Mouse (Mus musculus) embryonic facial prominence, embryonic 11.5 days (tissue): Measurements from ENCODE around the gene Cd200r3. TPM values are rescaled to one million over a fixed set of nuclear protein-coding genes. Genes with fewer than 3 reads are reported as not detected.

Experiments used
- ATAC-seq: fragments of 200-750 bp; cut with Nextera tagmentation; replicated peaks from 2 replicates; pipeline ENCODE4 v1.8.0; 2017; ENCODE audit warnings: low read depth; ENCODE audit not compliant: insufficient number of reproducible peaks, low FRiP score, low TSS enrichment
- DNase-seq: peaks from one replicate; pipeline ENCODE4 v3.0.0-alpha.2; 2015; ENCODE audit warnings: low spot score
- H3K27ac ChIP-seq: fragments of 300-500 bp; sonication (generic); replicated peaks from 2 replicates; pipeline ENCODE4 v1.5.1; 2014; ENCODE audit warnings: mild to moderate bottlenecking, low read depth, low read length, control low read depth
- H3K27me3 ChIP-seq: fragments of 300-500 bp; sonication (generic); 2 replicates; pipeline ENCODE4 v1.6.1; 2014; ENCODE audit warnings: mild to moderate bottlenecking, low read length, moderate library complexity, mixed read lengths; ENCODE audit not compliant: control insufficient read depth, insufficient read depth
- H3K36me3 ChIP-seq: fragments of 300-500 bp; sonication (generic); replicated peaks from 2 replicates; pipeline ENCODE4 v1.6.1; 2014; ENCODE audit warnings: low read depth, mild to moderate bottlenecking, low read length, moderate library complexity, mixed read lengths; ENCODE audit not compliant: control insufficient read depth, insufficient read depth
- H3K4me1 ChIP-seq: fragments of 300-500 bp; sonication (generic); 2 replicates; pipeline ENCODE4 v1.6.1; 2014; ENCODE audit warnings: low read length, mixed read lengths; ENCODE audit not compliant: control insufficient read depth, insufficient read depth
- H3K4me2 ChIP-seq: fragments of 300-500 bp; sonication (generic); 2 replicates; pipeline ENCODE4 v1.6.1; 2014; ENCODE audit warnings: low read depth, mild to moderate bottlenecking, control low read depth, low read length, moderate library complexity
- H3K4me3 ChIP-seq: fragments of 300-500 bp; sonication (generic); 2 replicates; pipeline ENCODE4 v1.5.1; 2014; ENCODE audit warnings: low read depth, low read length, control low read depth
- H3K9ac ChIP-seq: fragments of 300-500 bp; sonication (generic); replicated peaks from 2 replicates; pipeline ENCODE4 v1.6.1; 2014; ENCODE audit warnings: mild to moderate bottlenecking, control low read depth, low read length
- H3K9me3 ChIP-seq: fragments of 300-500 bp; sonication (generic); replicated peaks from 2 replicates; pipeline ENCODE4 v1.6.1; 2016; ENCODE audit warnings: mild to moderate bottlenecking, low read length, inconsistent platforms, mixed read lengths; ENCODE audit not compliant: control insufficient read depth
- WGBS: fragments of 180-500 bp; shearing (Covaris S2); extraction: QIAGEN DNeasy Blood & Tissue Kit; methylation state at CpG from one replicate; pipeline ENCODE4 v1.1.7; 2014; 5-methylcytosine and 5-hydroxymethylcytosine counted together
- polyA plus RNA-seq: library from polyadenylated mRNA; unstranded; fragments of >200 nt; fragmentation: Nextera tagmentation; extraction: Ambion mirVana; gene quantifications from 2 replicates; pipeline ENCODE4 v1.2.1, GENCODE M21; 2014

Cd200r3 gene
- polyA plus RNA-seq: not detected in 2 replicates

DNA sequence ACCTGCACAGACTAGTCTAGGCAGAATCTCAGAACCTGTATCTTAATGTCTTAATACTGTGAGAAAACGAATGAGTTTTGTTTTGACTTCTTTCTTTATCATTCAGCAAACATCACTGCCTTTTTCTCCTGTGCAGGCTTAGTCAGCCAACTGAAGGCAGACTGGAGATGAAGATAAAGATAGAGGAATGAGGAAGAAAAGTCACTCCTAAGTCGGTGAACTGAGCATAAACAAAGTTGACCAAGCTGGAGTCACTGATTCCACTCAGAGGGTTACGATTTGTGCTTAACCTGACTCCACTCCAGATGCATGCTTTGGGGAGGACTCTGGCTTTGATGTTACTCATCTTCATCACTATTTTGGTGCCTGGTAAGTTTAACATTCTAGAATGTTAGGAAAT is at the start of gene Cd200r3:
TSS of gene Cd200r3 (plus strand) at position 211 of the 400 bp plus-strand sequence.
- WGBS: 70% methylated on average over 3 of the region's 3 CpGs
- no peaks in the 10 kb centered on the region for H3K9me3 ChIP-seq
- H3K27ac ChIP-seq: no peak within 1 kb of the TSS
- H3K4me3 ChIP-seq: no peak within 1 kb of the TSS
- no peaks in the 10 kb centered on the region for H3K27me3 ChIP-seq
- ATAC-seq (no peak), DNase-seq (no peak)
- H3K4me1 ChIP-seq: no peaks in the 10 kb centered on the region
- no peak within 1 kb of the TSS for H3K4me2 ChIP-seq
- H3K9ac ChIP-seq: no peak within 1 kb of the TSS
- H3K36me3 ChIP-seq: no peaks in the 10 kb centered on the region

GRCm38 (mm10) chr16:44932016-44932415 is 11.5 kb upstream of the Cd200r3 start:
- Histone ChIP-seq H3K4me3 (no peak overlapping the region), H3K9ac (no peak overlapping the region), H3K36me3 (no peaks in the 10 kb centered on the region), H3K27me3 (no peaks in the 10 kb centered on the region), H3K4me1 (no peaks in the 10 kb centered on the region), H3K9me3 (no peaks in the 10 kb centered on the region), H3K4me2 (no peak overlapping the region), H3K27ac (no peak overlapping the region)
- 91% methylated on average over 1 of the region's 1 CpGs for WGBS
- no peak for ATAC-seq
- DNase-seq: no peak

DNA sequence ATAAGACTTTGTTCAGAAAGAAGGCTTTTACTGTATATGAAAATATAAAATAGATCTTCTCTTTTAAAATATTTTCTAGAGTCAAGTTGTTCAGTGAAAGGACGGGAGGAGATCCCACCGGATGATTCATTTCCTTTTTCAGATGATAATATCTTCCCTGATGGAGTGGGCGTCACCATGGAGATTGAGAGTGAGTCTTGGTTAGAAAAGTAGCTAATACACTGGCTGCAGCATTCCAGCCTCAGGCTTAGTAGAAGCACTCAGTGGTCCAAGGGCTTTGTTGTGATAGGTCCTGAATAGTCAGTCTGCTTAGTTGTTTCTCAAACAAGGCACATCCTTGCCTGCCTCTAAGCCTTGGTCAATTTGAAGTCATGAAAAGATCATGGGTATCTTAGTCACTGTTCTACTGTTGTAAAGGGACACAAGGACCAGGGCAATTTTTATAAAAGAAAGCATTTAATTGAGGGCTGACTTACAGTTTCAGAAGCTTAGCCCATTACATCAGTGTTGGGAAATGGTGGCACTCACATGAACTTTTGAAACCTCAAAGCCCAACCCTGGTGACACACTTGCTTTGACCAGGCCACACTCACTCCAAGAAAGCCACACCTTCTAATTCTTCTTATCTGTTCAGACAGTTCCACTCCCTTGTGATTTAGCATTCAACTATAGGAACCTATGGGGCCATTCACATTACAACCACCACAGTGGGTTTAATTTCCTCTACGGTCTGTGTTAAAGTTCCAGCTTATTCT is 8.1 kb downstream of the Cd200r3 start:
- Histone ChIP-seq H3K9me3 (no peaks in the 10 kb centered on the region), H3K4me3 (no peak overlapping the region), H3K4me1 (no peaks in the 10 kb centered on the region), H3K36me3 (no peaks in the 10 kb centered on the region), H3K4me2 (no peak overlapping the region), H3K9ac (no peak overlapping the region), H3K27ac (no peak overlapping the region), H3K27me3 (no peaks in the 10 kb centered on the region)
- WGBS: 73% methylated on average over 4 of the region's 4 CpGs
- ATAC-seq (no peak), DNase-seq (no peak)

DNA sequence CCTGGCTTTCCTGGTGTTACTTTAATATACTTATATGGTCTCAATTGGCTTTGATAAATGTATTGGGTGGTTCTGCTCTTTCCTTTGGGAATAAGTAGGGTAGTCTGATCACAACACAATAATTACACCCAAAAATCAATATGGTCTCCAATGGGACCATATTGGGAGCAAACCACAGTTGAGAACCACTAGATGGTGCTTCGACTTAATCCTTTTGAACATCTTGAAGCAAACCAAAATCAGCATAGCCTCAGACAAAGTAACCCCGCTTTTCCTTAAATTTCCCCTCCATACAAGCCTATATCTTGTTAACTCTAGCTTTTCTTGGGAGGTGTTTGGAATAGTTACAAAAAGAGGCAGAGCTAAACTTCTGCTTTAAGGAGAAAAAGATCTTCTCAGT is 18.8 kb downstream of the Cd200r3 start:
- no peak overlapping the region for H3K9ac ChIP-seq
- H3K9me3 ChIP-seq: no peaks in the 10 kb centered on the region
- no peak overlapping the region for H3K4me2 ChIP-seq
- no peak for DNase-seq
- H3K27ac ChIP-seq: no peak overlapping the region
- no peaks in the 10 kb centered on the region for H3K36me3 ChIP-seq
- 92% methylated on average over 2 of the region's 2 CpGs for WGBS
- H3K4me3 ChIP-seq: no peak overlapping the region
- ATAC-seq: no peak
- H3K27me3 ChIP-seq: no peaks in the 10 kb centered on the region
- H3K4me1 ChIP-seq: no peaks in the 10 kb centered on the region

GRCm38 (mm10) chr16:44962777-44963176 is 19.3 kb downstream of the Cd200r3 start:
- Histone ChIP-seq H3K9ac (no peak overlapping the region), H3K27me3 (no peaks in the 10 kb centered on the region), H3K36me3 (no peaks in the 10 kb centered on the region), H3K4me1 (no peaks in the 10 kb centered on the region), H3K27ac (no peak overlapping the region), H3K9me3 (no peaks in the 10 kb centered on the region), H3K4me2 (no peak overlapping the region), H3K4me3 (no peak overlapping the region)
- DNase-seq (no peak), ATAC-seq (no peak)
- 90% methylated on average over 2 of the region's 2 CpGs for WGBS

DNA sequence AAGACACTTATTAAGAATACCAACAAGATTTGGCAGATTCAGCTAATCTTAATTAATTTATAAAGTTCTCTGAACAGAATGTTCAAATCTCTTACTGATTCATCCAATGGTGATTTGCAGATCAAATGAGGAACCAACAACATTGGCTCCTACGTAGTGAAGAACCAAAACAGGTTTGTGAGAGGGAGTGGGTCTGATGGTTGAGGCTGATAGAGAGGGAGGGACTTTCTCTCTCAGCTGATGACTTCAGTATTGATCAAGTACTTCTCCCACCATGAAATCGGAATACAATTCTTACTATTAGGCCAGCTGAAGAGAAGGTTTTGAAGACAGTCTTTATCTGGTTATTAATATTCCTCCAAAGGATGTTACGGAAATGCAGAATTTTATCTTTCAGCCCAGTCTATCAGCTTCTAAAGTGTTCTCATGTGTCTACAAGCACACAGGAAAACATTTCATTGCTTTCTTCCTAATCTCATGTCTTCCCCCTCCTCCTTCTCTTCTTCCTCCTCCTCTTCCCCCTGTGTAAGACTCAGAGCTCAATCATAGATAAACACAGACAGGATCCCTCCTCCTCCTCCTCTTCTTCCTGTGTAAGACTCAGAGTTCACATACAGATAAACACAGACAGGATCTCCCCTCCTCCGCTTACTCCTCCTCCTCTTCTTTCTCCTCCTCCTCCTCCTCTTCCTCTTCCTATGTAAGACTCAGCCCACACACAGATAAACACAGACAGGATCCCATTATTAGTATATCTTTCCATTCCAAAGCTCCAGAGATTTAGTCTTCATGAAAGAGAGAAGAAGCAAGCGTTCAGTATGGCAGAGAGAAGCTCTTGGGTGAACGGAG is 21.3 kb downstream of the Cd200r3 start:
- no peak overlapping the region for H3K9ac ChIP-seq
- no peaks in the 10 kb centered on the region for H3K36me3 ChIP-seq
- H3K9me3 ChIP-seq: no peaks in the 10 kb centered on the region
- H3K27me3 ChIP-seq: no peaks in the 10 kb centered on the region
- no peak for ATAC-seq
- H3K4me1 ChIP-seq: no peaks in the 10 kb centered on the region
- 90% methylated on average over 6 of the region's 6 CpGs for WGBS
- no peak overlapping the region for H3K27ac ChIP-seq
- DNase-seq: no peak
- H3K4me2 ChIP-seq: no peak overlapping the region
- no peak overlapping the region for H3K4me3 ChIP-seq

DNA sequence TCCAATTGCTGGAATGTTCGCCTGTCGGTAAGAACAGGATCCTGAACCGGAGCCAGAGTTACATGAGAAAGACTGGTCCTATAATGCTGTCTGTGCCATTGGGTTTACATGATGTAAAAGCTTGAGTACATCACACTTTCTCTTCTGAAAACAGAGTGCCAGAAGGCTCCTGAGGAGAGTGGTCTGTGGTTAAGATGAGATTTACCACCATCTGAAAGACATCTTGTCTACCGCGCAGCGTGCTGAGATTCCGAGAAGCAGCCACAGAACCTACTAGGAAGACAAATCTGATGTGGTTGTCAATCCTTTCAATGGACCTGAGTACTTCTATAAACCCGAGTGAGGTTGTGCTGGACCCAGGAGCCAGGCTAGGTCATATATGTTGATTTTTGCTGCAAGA is 21.9 kb downstream of the Cd200r3 start:
- DNase-seq (no peak), ATAC-seq (no peak)
- 92% methylated on average over 8 of the region's 8 CpGs for WGBS
- no peak overlapping the region for H3K27ac ChIP-seq
- H3K4me3 ChIP-seq: no peak overlapping the region
- no peaks in the 10 kb centered on the region for H3K27me3 ChIP-seq
- no peak overlapping the region for H3K9ac ChIP-seq
- H3K4me2 ChIP-seq: no peak overlapping the region
- H3K36me3 ChIP-seq: no peaks in the 10 kb centered on the region
- H3K9me3 ChIP-seq: no peaks in the 10 kb centered on the region
- H3K4me1 ChIP-seq: no peaks in the 10 kb centered on the region

GRCm38 (mm10) chr16:44965890-44966289 is 22.4 kb downstream of the Cd200r3 start:
- 69% methylated on average over 3 of the region's 3 CpGs for WGBS
- Histone ChIP-seq H3K27me3 (no peaks in the 10 kb centered on the region), H3K9me3 (no peaks in the 10 kb centered on the region), H3K27ac (no peak overlapping the region), H3K4me1 (no peaks in the 10 kb centered on the region), H3K36me3 (no peaks in the 10 kb centered on the region), H3K4me2 (no peak overlapping the region), H3K4me3 (no peak overlapping the region), H3K9ac (no peak overlapping the region)
- ATAC-seq: no peak
- no peak for DNase-seq
